Mouse (Mus musculus) megakaryocyte, embryonic 14.5 days (primary cell): ENCODE measurements at regions not wholly inside any gene's neighbourhood (a gene's known extent, or its start where the extent isn't known, plus 50 kb on each side); places are given as distances from the start of the nearest gene placed in this dataset.
A peak's percentile ranks its signal among the peaks of the same experiment; 100 is the strongest.

ENCODE experiments used
- H3K27me3 ChIP-seq: replicated peaks from 2 replicates; pipeline ENCODE3; 2012; ENCODE audit warnings: inconsistent platforms
- H3K36me3 ChIP-seq: replicated peaks from 2 replicates; pipeline ENCODE3; 2012; ENCODE audit warnings: low read length, inconsistent platforms, mixed read lengths
- H3K4me1 ChIP-seq: 2 replicates; pipeline ENCODE4 v1.6.1; 2012; ENCODE audit warnings: inconsistent platforms
- H3K4me3 ChIP-seq: replicated peaks from 2 replicates; pipeline ENCODE3; 2012; ENCODE audit warnings: moderate library complexity, mild to moderate bottlenecking, inconsistent platforms
- H3K9me3 ChIP-seq: 2 replicates; pipeline ENCODE4 v1.6.1; 2012; ENCODE audit warnings: inconsistent platforms
- FLI1 ChIP-seq: IDR thresholded peaks from 2 replicates; pipeline ENCODE4 v1.6.1; 2012; ENCODE audit warnings: low read length, inconsistent platforms, mixed read lengths
- GATA1 ChIP-seq: IDR thresholded peaks from 3 replicates; pipeline ENCODE4 v1.6.1; 2012; ENCODE audit warnings: mixed read lengths, low read length, inconsistent platforms, borderline replicate concordance

GRCm38 (mm10) chr8:104041522-104041921 is 59.9 kb upstream of the Cdh5 start:
- Histone ChIP-seq H3K9me3 (peaks cover 7% of the 10 kb centered on the region), H3K4me3 (no peak overlapping the region), H3K36me3 (no peaks in the 10 kb centered on the region), H3K27me3 (peaks cover 2% of the 10 kb centered on the region), H3K4me1 (peaks cover 30% of the 10 kb centered on the region)
- TF ChIP-seq FLI1 (no peak), GATA1 (no peak)

GRCm38 (mm10) chr8:104042434-104042833 is 59.0 kb upstream of the Cdh5 start:
- Histone ChIP-seq H3K4me3 (peak overlapping the region; percentile 81), H3K27me3 (peaks cover 2% of the 10 kb centered on the region), H3K9me3 (peaks cover 7% of the 10 kb centered on the region), H3K36me3 (no peaks in the 10 kb centered on the region), H3K4me1 (peaks cover 30% of the 10 kb centered on the region)
- TF ChIP-seq FLI1 (no peak), GATA1 (no peak)

DNA sequence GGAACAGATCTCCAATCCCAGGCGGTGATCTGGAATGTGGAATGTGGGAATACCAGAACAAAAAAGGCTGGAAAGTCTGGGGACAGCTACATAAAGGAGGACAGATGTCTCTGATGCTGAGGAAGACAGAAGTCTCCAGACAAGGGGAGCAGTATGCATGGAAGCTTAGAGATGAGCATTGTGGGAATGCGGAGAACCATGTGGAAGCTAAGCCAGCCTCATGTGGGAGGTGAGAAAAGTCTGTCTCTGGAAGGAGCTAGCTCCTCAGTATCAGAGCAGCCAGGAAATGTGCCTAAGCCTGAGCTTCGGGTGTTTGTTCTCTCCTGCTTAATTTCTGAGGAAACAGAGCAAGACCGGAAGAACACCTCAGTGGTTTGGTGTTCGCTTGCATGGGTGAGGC is 53.4 kb upstream of the Cdh5 start:
- Histone ChIP-seq H3K4me3 (no peak overlapping the region), H3K9me3 (peaks cover 7% of the 10 kb centered on the region), H3K36me3 (no peaks in the 10 kb centered on the region), H3K4me1 (peaks cover 3% of the 10 kb centered on the region; the same call in 1 of the 2 replicates), H3K27me3 (peaks cover 2% of the 10 kb centered on the region)
- TF ChIP-seq FLI1 (no peak), GATA1 (no peak)

- no peaks in the 10 kb centered on the region for H3K4me1 ChIP-seq
- peaks cover 2% of the 10 kb centered on the region for H3K27me3 ChIP-seq
- H3K9me3 ChIP-seq = peaks cover 12% of the 10 kb centered on the region
- TF ChIP-seq FLI1 (no peak), GATA1 (no peak)
- no peak overlapping the region for H3K4me3 ChIP-seq
- H3K36me3 ChIP-seq = no peaks in the 10 kb centered on the region
These were observed 52.2 kb upstream of the Cdh5 start for GRCm38 (mm10) chr8:104049181-104049580.

- H3K9me3 ChIP-seq = peaks cover 8% of the 10 kb centered on the region
- H3K4me1 ChIP-seq = no peaks in the 10 kb centered on the region
- TF ChIP-seq FLI1 = no peak
- TF ChIP-seq GATA1 = no peak
- H3K36me3 ChIP-seq = no peaks in the 10 kb centered on the region
- peaks cover 2% of the 10 kb centered on the region for H3K27me3 ChIP-seq
- H3K4me3 ChIP-seq = no peak overlapping the region
These were observed 50.5 kb upstream of the Cdh5 start for GRCm38 (mm10) chr8:104050694-104051539.

GRCm38 (mm10) chr8:104051540-104051882 is 49.9 kb upstream of the Cdh5 start:
- Histone ChIP-seq H3K9me3 (peaks cover 8% of the 10 kb centered on the region), H3K4me1 (no peaks in the 10 kb centered on the region), H3K27me3 (no peaks in the 10 kb centered on the region), H3K36me3 (no peaks in the 10 kb centered on the region), H3K4me3 (no peak overlapping the region)
- TF ChIP-seq GATA1 (no peak), FLI1 (no peak)
